Mouse (Mus musculus) thymus, adult 2 months (tissue): ENCODE results near the gene Evi2.

Experiments
- CTCF ChIP-seq: fragments of 200-500 bp; IDR thresholded peaks from 2 replicates; pipeline ENCODE4 v1.5.1; 2012; ENCODE audit warnings: mild to moderate bottlenecking, control low read depth, low read length, moderate library complexity, borderline replicate concordance; ENCODE audit not compliant: control insufficient read depth, poor library complexity, insufficient read depth; ENCODE audit errors: extremely low read depth
- POLR2A ChIP-seq: fragments of 200-500 bp; IDR thresholded peaks from 2 replicates; pipeline ENCODE4 v1.6.1; 2012; ENCODE audit warnings: mild to moderate bottlenecking, low read length, control low read depth, moderate library complexity; ENCODE audit not compliant: control insufficient read depth, poor library complexity, insufficient read depth; ENCODE audit errors: extremely low read depth

DNA sequence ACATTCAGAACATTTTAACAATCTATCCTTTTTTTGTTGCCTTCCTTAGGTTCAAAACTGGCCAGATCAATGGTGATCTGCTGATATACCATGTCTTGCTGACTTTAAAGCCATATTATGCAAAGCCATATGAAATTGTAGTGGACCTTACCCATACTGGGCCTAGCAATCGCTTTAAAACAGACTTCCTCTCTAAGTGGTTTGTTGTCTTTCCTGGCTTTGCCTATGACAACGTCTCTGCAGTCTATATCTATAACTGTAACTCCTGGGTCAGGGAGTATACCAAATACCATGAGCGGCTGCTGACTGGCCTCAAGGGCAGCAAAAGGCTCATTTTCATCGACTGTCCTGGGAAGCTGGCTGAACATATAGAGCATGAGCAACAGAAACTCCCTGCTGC is 5.2 kb upstream of the Evi2 start:
- TF ChIP-seq CTCF = no peak
- TF ChIP-seq POLR2A = no peak
